Mouse (Mus musculus): ENCODE results near the gene Ip6k2. TPM values are rescaled to one million over a fixed set of nuclear protein-coding genes. Genes with fewer than 3 reads are reported as not detected.

Gene Ip6k2
- total RNA-seq, 4 experiments from 2014 or later = 93.0 to 156 (median 128) TPM

- DNase-seq = no peak
Measured at GRCm38 (mm10) chr9:108782836-108783547, 604 bp upstream of the Ip6k2 start.

DNA sequence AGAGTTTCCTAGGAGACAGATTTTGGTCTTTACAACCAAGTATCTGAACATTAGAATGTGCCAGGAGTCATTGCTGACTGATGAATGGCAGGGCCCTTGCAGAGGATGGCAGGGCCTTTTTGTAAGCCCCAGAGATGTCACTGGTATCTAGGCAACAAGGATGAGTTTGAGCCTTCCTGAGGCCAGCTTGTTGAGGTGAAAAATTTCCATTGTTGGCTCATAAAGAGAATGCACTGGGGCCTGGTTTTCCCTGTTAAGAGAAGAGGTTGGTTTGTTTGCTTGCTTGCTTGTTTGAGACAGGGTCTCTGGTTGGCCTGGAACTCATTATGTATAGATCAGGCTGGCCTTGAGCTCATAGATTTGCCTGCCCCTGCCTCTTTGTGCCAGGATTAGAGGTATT lies 1.8 kb downstream of the Ip6k2 start:
- DNase-seq = no peak

- no peak for DNase-seq
Measured at GRCm38 (mm10) chr9:108786494-108786893, 2.9 kb downstream of the Ip6k2 start.

GRCm38 (mm10) chr9:108787080-108787479 lies 3.5 kb downstream of the Ip6k2 start:
- DNase-seq = no peak

GRCm38 (mm10) chr9:108788713-108789112 lies 5.1 kb downstream of the Ip6k2 start:
- DNase-seq = no peak

DNA sequence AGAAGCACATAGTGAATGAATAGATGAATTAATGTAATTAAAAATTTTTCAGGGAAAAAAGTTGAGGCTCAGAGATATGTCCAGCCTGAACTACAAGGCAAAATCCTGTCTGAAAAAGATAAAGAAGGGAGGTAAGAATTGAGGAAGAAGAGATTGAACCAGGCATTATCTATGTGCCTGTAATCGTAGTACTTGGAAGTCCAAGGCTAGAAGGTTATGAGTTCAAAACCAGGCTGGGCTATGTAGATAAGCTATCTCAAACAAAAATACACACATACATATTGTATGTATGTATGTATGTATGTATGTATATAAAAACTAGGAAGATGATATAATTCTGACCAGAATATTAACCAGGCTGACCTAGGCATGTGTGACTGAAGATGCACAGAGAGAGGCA lies 8.7 kb downstream of the Ip6k2 start:
- no peak for DNase-seq

DNA sequence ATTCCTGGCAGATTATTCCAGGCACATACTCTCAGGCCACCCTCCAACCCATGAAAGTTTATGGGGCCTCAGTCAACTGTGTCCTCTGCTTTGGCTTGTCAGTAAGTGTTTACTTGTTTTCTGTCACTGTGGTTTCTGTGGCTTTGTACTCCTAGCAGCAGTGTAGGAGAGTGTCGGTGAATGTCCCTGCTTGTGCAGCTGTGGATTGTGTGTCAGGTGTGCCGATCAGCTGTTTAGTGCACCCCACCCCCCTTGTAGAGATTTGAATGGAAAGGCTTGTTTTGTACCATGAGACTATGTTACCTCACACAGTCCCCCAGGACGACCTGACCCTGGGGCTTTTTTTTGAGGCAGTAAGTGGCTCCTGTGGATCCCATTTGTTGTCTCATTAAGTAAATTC lies 9.1 kb downstream of the Ip6k2 start:
- no peak for DNase-seq

DNA sequence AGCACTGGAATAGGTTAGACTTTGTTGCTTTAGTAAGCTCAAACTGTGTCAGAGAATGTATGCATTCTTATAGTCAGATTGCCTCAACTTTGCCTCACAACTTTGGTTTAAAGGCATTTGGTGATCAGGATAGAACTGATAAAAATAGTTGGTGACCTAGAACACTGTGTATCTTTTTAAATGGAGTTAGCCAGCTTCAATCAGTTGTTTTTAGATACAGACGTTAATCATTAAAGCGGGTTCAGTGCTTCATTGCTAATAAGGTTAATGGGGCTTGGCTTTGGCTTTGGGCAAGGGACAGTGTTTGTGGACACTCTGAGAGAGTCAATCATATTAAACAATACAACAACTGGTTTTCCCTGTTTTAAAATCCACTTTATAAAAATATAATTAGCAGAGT lies 11.7 kb downstream of the Ip6k2 start:
- DNase-seq = no peak

DNA sequence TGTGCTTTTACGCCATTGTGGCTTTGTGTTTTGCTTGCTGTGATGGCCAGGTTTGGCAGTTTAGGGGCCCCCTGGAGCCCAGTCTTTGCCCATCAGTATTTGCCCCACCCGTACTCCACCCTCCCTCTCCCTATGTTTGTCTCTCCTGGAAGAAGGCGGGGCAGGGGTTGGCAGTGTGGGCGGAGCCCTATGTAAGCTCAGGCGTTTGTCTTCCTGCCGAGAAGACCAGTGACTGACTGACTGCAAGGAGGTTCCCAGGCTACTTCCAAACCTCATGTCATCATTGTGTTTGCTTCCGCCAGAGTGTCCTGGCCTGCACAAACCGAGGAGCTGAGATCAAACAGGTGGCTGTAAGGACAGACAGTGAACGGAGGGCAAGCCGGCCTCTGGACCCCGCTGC lies 12.2 kb downstream of the Ip6k2 start:
- peak; percentile 61 for DNase-seq

DNA sequence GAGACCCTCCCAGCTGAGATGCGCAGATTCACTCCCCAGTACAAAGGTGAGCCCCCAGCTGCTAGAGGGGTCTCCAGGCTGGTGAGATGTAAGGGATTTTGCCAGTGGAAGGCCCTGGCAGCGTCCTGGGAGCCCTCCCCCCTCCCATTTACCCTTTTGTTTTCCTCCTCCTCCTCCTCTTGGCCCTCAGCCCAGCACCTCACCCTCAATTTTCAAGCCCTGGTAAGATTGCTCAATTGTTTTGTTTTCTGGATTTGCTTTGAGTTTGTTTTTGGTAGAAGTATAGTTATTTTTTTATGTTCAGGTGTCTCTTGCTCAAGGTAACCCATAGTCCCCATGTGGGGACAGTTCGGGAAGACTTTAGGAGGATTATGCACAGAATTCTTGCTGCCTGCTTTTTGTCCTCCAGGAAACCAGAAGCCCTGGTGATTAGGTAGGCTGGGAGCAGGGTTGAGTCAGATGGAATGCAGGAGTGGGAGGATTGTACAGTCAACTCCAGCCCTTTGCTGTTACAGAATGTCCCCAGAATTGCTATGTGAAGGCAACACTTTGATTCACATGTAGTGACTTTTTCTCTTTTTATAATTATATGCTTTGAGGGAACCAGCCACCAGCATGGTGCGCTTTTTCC lies 12.9 kb downstream of the Ip6k2 start:
- DNase-seq = no peak

- no peak for DNase-seq
Measured at GRCm38 (mm10) chr9:108797477-108797876, 13.9 kb downstream of the Ip6k2 start.

DNA sequence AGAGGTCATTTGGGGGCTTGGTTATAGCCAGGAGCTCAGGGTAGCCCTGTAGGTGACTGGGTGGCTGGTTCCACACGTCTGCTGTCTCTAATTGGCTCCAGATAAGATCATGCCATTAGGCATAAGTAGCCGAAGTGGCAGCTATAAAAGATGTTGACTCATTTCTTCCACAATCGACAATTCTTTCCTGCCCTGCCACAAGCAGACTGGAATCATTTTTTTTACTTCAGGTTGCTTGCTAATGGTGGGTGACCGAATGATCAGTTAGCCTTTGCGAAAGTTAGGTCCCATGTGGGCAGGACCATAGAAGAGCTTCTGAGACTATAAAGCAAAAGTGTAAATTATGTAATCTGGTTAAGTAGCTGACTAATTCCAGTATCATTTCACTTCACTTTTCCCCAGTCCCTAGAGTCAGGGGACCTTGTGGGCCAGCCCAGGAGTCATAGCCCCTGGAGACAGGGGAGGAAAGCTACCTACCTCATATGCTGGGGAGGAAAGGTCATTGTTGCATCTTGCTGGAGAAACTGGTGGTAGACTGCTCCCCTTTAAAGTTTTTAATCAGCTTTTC lies 15.0 kb downstream of the Ip6k2 start:
- DNase-seq = no peak

DNA sequence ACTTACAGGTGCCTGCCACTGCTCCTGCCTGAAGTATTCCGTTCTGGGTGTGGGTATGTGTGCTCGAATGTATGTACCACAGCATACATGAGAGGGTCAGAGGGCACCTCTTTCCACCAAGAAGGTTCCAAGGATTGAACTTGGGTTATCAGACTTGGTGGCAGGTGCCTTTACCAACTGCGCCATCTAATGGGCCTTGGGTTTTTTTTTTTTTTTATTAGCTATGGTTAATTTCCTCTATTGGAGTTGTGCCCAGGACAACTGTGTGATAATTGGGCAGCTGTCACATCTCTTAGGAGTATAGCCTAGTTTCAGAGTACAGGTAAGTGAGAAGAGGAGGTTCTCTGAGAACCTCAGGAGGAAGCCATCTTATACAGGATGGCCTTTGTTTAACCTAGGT lies 16.0 kb downstream of the Ip6k2 start:
- no peak for DNase-seq

- no peak for DNase-seq
Measured at GRCm38 (mm10) chr9:108805768-108806167, 22.2 kb downstream of the Ip6k2 start.

GRCm38 (mm10) chr9:108806379-108806778 lies 22.8 kb downstream of the Ip6k2 start:
- DNase-seq = no peak

DNA sequence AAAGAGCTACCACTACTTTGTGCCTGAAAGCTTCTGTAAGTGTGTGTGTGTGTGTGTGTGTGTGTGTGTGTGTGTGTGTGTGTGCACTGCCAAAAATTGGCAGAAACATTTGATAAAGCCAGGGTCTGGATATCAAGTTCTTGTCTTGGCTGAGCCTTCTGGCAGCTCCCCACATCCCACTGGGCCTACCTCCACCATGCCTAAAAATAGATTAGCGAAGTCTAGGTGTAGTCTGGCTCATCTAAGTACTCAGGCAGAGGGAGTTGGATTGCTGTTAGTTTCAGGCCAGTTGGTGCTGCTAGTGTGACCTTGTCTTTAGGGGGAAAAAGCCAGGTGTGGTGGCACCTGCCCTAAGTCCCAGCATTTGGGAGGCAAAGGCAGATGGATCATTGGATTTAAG lies 23.2 kb downstream of the Ip6k2 start:
- no peak for DNase-seq

DNA sequence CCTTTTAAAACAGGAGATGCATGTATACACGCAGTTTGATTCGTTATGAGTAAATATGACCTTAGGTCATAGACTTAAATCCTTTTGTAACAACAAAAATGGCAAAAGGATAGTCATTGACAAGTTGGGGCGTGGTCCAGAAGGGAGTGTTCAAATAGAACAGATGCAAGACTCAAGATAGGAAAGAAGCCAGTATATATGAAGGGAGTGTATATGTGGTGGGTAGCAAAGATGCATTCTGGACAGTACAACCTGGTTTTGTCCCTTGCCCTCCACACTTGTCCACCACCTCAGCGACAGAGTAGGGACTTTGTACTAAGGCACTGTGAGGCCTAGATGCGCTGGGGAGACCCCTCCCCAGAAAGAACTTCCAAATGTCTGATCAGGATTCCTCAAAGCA lies 24.1 kb downstream of the Ip6k2 start:
- no peak for DNase-seq

DNA sequence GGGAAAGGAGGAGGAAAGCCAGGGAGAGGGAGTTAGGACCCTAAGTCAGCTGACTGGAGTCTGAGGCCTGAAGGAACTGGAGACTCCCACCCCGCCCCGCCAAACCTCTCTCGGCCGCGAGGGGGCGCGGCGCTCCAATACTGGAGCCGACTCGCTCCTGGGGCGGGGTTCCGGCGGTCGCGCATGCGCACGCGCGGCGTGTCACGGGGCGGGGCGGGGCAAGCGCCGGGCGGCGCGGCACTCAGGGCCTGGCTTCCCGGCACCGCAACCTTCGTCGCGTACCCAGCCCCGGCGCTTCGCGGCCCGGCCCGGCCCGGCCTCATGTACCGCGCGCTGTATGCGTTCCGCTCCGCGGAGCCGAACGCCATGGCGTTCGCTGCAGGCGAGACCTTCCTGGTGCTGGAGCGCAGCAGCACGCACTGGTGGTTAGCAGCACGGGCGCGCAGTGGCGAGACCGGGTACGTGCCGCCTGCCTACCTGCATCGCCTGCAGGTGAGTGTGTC lies 24.6 kb downstream of the Ip6k2 start, which contains the start of gene Nckipsd:
Gene Nckipsd, plus strand, starts transcription at position 206 of the 503 bp plus-strand sequence.
- peak; percentile 88 for DNase-seq

DNA sequence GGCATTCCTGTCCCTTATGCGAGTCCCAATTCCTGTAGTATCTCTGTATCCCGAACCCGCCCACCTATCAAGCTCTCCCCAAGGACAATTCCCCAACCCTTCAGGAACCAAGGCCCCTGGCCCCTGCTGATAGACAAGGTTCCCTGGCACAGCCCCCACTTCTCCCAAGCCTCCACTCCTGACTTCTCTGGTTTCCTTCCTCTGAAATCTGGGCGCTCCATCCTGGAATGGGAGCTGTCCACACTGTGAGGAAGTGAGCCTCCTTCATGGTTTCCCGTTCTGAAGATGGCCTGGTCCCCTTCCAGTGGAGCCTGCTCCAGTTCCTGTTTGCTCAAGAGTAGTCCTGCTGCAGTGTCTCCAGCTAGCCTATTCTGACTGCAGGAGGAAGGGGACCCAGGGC lies 25.6 kb downstream of the Ip6k2 start:
- DNase-seq = no peak

DNA sequence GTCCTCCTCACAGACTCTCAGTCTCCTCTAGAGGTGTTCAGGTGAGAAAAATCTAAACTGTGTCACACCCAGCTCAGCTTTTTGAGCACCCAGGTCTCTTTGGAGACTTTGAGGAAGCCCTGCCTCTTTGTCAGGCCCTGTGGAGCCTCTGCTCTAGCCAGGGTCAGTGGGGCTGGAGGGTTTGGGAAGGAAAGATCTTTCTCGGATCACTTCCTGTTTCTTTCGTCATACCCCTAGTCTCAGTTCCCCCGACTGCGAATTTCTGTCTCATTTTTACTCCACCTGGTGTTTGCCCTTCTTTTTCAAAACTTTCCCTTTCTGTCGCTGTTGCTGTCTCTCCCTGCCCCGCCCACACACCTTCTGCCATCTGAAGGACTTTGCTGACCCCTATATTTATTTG lies 26.1 kb downstream of the Ip6k2 start:
- DNase-seq = no peak

DNA sequence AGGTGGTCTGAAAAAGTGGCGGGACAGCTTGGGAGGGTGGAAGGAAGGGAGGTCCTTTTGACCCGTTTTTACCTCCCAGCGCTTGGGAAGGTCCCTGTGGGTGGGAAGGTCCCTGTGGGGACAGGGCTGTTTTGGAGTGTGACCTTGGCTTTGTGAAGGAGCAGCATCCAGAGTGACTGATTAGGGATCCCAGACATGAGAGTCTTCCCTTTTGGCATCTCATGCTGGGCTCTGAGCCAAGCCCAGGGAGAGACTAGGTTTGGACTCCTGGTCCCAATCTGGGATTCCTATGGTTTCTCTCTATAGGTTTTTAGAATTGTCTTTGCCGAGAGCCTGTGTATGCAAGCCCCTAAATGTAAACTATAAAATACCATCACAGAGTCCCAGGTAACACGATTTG lies 26.9 kb downstream of the Ip6k2 start:
- no peak for DNase-seq

- no peak for DNase-seq
Measured at GRCm38 (mm10) chr9:108815557-108815956, 32.0 kb downstream of the Ip6k2 start.

DNA sequence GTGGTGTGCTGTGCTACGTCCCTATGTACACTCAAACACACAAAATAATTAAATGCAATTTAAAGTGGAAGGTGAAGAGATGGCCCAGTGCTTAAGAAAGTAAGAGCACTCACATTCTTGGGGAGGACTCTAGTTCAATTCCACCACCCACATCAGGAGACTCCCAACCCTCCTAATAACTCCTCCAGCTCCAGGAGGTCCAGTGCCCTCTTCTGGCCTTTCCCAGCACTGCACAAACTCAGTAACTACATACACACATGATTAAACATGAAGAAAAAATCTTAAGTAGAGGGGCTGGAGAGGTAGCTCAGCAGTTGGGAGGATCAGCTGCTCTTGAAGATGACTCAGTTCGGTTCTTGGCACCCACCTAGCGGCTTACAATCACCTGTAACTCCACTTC lies 35.9 kb downstream of the Ip6k2 start:
- DNase-seq = no peak

GRCm38 (mm10) chr9:108820077-108820476 lies 36.5 kb downstream of the Ip6k2 start:
- DNase-seq = no peak

All from adrenal gland, adult 8-10 months (tissue).